Mouse (Mus musculus): ENCODE results near the gene Rxrg.

The Rxrg gene

GRCm38 (mm10) chr1:167598255-167599081, at the start of gene Rxrg:
Rxrg (plus strand) TSS chr1:167598384.
- DNase-seq, result no peak

- DNase-seq, result no peak
Measured at GRCm38 (mm10) chr1:167549324-167549723, 48.9 kb upstream of the Rxrg start.

GRCm38 (mm10) chr1:167551601-167552000, 46.6 kb upstream of the Rxrg start:
- DNase-seq, result no peak

- no peak for DNase-seq
Measured at GRCm38 (mm10) chr1:167553959-167554526, 44.1 kb upstream of the Rxrg start.

- no peak for DNase-seq
Measured at GRCm38 (mm10) chr1:167566571-167566970, 31.6 kb upstream of the Rxrg start.

- DNase-seq, result no peak
Measured at GRCm38 (mm10) chr1:167579131-167579530, 19.1 kb upstream of the Rxrg start.

GRCm38 (mm10) chr1:167583195-167583594, 15.0 kb upstream of the Rxrg start:
- DNase-seq, result no peak

GRCm38 (mm10) chr1:167583888-167584287, 14.3 kb upstream of the Rxrg start:
- no peak for DNase-seq

GRCm38 (mm10) chr1:167588747-167589558, 9.2 kb upstream of the Rxrg start:
- DNase-seq, result no peak

- DNase-seq, result no peak
Measured at GRCm38 (mm10) chr1:167592175-167592574, 6.0 kb upstream of the Rxrg start.

- no peak for DNase-seq
Measured at GRCm38 (mm10) chr1:167599211-167599735, 1.1 kb downstream of the Rxrg start.

GRCm38 (mm10) chr1:167608201-167608741, 10.1 kb downstream of the Rxrg start:
- DNase-seq, result no peak

GRCm38 (mm10) chr1:167617131-167617530, 18.9 kb downstream of the Rxrg start:
- DNase-seq, result no peak

- DNase-seq, result no peak
Measured at GRCm38 (mm10) chr1:167617995-167618489, 19.9 kb downstream of the Rxrg start.

GRCm38 (mm10) chr1:167620206-167620795, 22.1 kb downstream of the Rxrg start:
- DNase-seq, result no peak

GRCm38 (mm10) chr1:167625098-167625497, 26.9 kb downstream of the Rxrg start:
- DNase-seq, result no peak

- DNase-seq, result no peak
Measured at GRCm38 (mm10) chr1:167631765-167632164, 33.6 kb downstream of the Rxrg start.

- DNase-seq, result no peak
Measured at GRCm38 (mm10) chr1:167635702-167636101, 37.5 kb downstream of the Rxrg start.

GRCm38 (mm10) chr1:167636948-167637347, 38.8 kb downstream of the Rxrg start:
- DNase-seq, result peak in 1 of 2 experiments; percentile 26

- no peak for DNase-seq
Measured at GRCm38 (mm10) chr1:167638053-167638452, 39.9 kb downstream of the Rxrg start.

- DNase-seq, result no peak
Measured at GRCm38 (mm10) chr1:167638901-167639300, 40.7 kb downstream of the Rxrg start.

- DNase-seq, result peak in 1 of 2 experiments; percentile 36
Measured at GRCm38 (mm10) chr1:167644866-167645537, 46.8 kb downstream of the Rxrg start.

Measured in spleen, adult 18-20 months (tissue).